Mouse (Mus musculus): Measurements from ENCODE around the gene Ankrd35. TPM values are rescaled to one million over a fixed set of nuclear protein-coding genes. Genes with fewer than 3 reads are reported as not detected.

Ankrd35 gene
- polyA plus RNA-seq, 2 experiments, result 3.7 to 4.2 TPM

- peak; percentile 48; the same call in 1 of the 2 replicates for TF ChIP-seq POLR2A (IDR thresholded peaks at IDR 0.05; ENCODE audit: borderline replicate concordance, extremely low read depth, insufficient read depth, insufficient read length)
- Histone ChIP-seq H3K9ac (ENCODE audit: low read depth, low read length, severe bottlenecking) (peak within 1 kb of the TSS; percentile 93), H3K4me1 (ENCODE audit: control insufficient read depth, insufficient read depth, low read length) (peaks cover 17% of the 10 kb centered on the region), H3K27me3 (ENCODE audit: control insufficient read depth, insufficient read depth, low read length) (no peaks in the 10 kb centered on the region), H3K4me3 (replicated peaks; ENCODE audit: low read length) (peak within 1 kb of the TSS; percentile 94), H3K9me3 (ENCODE audit: control insufficient read depth, low read length) (0 out of 2 replicates have a peak, but pooled peaks cover 3% of the 10 kb centered on the region), H3K36me3 (ENCODE audit: control insufficient read depth, insufficient read depth, low read length) (peaks cover 59% of the 10 kb centered on the region), H3K27ac (replicated peaks; ENCODE audit: low read depth, low read length) (peak within 1 kb of the TSS; percentile 81), H3K4me2 (replicated peaks; ENCODE audit: low read depth, low read length, severe bottlenecking) (peak within 1 kb of the TSS; percentile 65)
- ATAC-seq (ENCODE audit: low FRiP score, low read depth) (peak; percentile 90), DNase-seq (ENCODE audit: low spot score) (peak; percentile 83)
- WGBS, result 3% methylated on average over 48 of the region's 60 CpGs
Measured at GRCm38 (mm10) chr3:96634928-96635879, 34.7 kb upstream of the Ankrd35 start, which contains the start of the genes Pex11b and Gm42957. Gene Pex11b (plus strand): TSS chr3:96635376. Gene Gm42957 (plus strand): TSS chr3:96635474.

DNA sequence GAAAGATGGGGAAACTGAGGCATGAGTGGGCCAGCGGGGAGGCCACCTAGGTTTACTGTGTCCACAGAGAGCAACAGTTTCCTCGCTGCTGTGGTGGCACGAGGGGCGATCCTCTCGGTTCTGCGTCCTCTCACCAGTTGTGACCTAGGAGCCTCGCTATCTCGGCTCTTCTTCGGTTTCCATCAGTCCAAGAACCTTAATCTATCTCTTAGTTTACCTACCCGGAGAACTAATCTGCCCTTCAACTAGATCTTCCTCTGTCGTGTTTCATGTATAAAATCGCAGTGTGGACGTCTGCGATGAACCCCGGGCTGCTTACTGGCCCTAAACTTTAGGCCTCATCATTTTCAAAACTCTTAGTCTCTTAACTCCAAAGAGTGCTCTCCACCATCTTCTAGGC lies 34.0 kb upstream of the Ankrd35 start:
- peak overlapping the region; percentile 94 for H3K4me3 ChIP-seq (replicated peaks; ENCODE audit: low read length)
- H3K4me2 ChIP-seq (replicated peaks; ENCODE audit: low read depth, low read length, severe bottlenecking), result peak overlapping the region; percentile 65
- peak overlapping the region; percentile 81; the same call in 1 of the 2 replicates for H3K27ac ChIP-seq (replicated peaks; ENCODE audit: low read depth, low read length)
- H3K36me3 ChIP-seq (ENCODE audit: control insufficient read depth, insufficient read depth, low read length), result peaks cover 64% of the 10 kb centered on the region
- TF ChIP-seq POLR2A (IDR thresholded peaks at IDR 0.05; ENCODE audit: borderline replicate concordance, extremely low read depth, insufficient read depth, insufficient read length), result no peak
- WGBS, result 10% methylated on average over 15 of the region's 15 CpGs
- H3K9ac ChIP-seq (ENCODE audit: low read depth, low read length, severe bottlenecking), result peak overlapping the region; percentile 93
- ATAC-seq (ENCODE audit: low FRiP score, low read depth), result no peak
- peaks cover 13% of the 10 kb centered on the region for H3K4me1 ChIP-seq (ENCODE audit: control insufficient read depth, insufficient read depth, low read length)
- DNase-seq (ENCODE audit: low spot score), result no peak
- H3K27me3 ChIP-seq (ENCODE audit: control insufficient read depth, insufficient read depth, low read length), result no peaks in the 10 kb centered on the region
- H3K9me3 ChIP-seq (ENCODE audit: control insufficient read depth, low read length), result 0 out of 2 replicates have a peak, but pooled peaks cover 3% of the 10 kb centered on the region

DNA sequence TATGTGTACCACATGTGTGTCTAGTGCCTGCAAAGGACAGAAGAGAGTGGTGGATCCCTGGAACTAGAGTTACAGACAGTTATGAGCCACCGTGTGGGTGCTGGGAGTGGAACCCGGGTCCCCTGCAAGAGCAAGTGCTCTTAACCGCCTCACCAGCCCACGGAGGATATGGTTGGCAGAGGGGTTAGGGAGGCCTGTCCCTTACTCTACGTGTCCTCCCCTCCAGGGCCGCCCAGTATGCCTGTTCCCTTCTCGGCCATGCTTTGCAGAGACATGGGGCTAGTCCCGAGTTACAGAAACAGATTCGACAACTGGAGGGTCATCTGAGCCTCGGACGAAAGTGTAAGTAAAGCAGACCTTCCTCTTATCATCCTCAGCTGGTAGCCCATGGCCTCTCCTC lies 33.5 kb upstream of the Ankrd35 start:
- peak overlapping the region; percentile 94 for H3K4me3 ChIP-seq (replicated peaks; ENCODE audit: low read length)
- no peaks in the 10 kb centered on the region for H3K27me3 ChIP-seq (ENCODE audit: control insufficient read depth, insufficient read depth, low read length)
- H3K9me3 ChIP-seq (ENCODE audit: control insufficient read depth, low read length), result 0 out of 2 replicates have a peak, but pooled peaks cover 3% of the 10 kb centered on the region
- peak overlapping the region; percentile 93 for H3K9ac ChIP-seq (ENCODE audit: low read depth, low read length, severe bottlenecking)
- TF ChIP-seq POLR2A (IDR thresholded peaks at IDR 0.05; ENCODE audit: borderline replicate concordance, extremely low read depth, insufficient read depth, insufficient read length), result no peak
- peak overlapping the region; percentile 65 for H3K4me2 ChIP-seq (replicated peaks; ENCODE audit: low read depth, low read length, severe bottlenecking)
- peaks cover 64% of the 10 kb centered on the region for H3K36me3 ChIP-seq (ENCODE audit: control insufficient read depth, insufficient read depth, low read length)
- H3K4me1 ChIP-seq (ENCODE audit: control insufficient read depth, insufficient read depth, low read length), result peaks cover 13% of the 10 kb centered on the region
- no peak overlapping the region for H3K27ac ChIP-seq (replicated peaks; ENCODE audit: low read depth, low read length)
- DNase-seq (ENCODE audit: low spot score) (no peak), ATAC-seq (ENCODE audit: low FRiP score, low read depth) (no peak)
- 60% methylated on average over 11 of the region's 11 CpGs for WGBS

GRCm38 (mm10) chr3:96639219-96639618 lies 30.7 kb upstream of the Ankrd35 start:
- peaks cover 13% of the 10 kb centered on the region for H3K4me1 ChIP-seq (ENCODE audit: control insufficient read depth, insufficient read depth, low read length)
- ATAC-seq (ENCODE audit: low FRiP score, low read depth), result no peak
- H3K9me3 ChIP-seq (ENCODE audit: control insufficient read depth, low read length), result 0 out of 2 replicates have a peak, but pooled peaks cover 3% of the 10 kb centered on the region
- no peak overlapping the region for H3K4me3 ChIP-seq (replicated peaks; ENCODE audit: low read length)
- no peak for TF ChIP-seq POLR2A (IDR thresholded peaks at IDR 0.05; ENCODE audit: borderline replicate concordance, extremely low read depth, insufficient read depth, insufficient read length)
- no peak for DNase-seq (ENCODE audit: low spot score)
- H3K27me3 ChIP-seq (ENCODE audit: control insufficient read depth, insufficient read depth, low read length), result no peaks in the 10 kb centered on the region
- H3K36me3 ChIP-seq (ENCODE audit: control insufficient read depth, insufficient read depth, low read length), result peaks cover 62% of the 10 kb centered on the region
- H3K27ac ChIP-seq (replicated peaks; ENCODE audit: low read depth, low read length), result no peak overlapping the region
- no peak overlapping the region for H3K4me2 ChIP-seq (replicated peaks; ENCODE audit: low read depth, low read length, severe bottlenecking)
- WGBS, result 87% methylated on average over 1 of the region's 1 CpGs
- no peak overlapping the region for H3K9ac ChIP-seq (ENCODE audit: low read depth, low read length, severe bottlenecking)

GRCm38 (mm10) chr3:96645018-96645649 lies 24.8 kb upstream of the Ankrd35 start, which contains the start of gene Itga10:
Gene Itga10 (plus strand): TSS chr3:96645584.
- ATAC-seq (ENCODE audit: low FRiP score, low read depth), result peak; percentile 72
- Histone ChIP-seq H3K27ac (replicated peaks; ENCODE audit: low read depth, low read length) (no peak within 1 kb of the TSS), H3K4me2 (replicated peaks; ENCODE audit: low read depth, low read length, severe bottlenecking) (peak within 1 kb of the TSS; percentile 10; the same call in 1 of the 2 replicates)

More at GRCm38 (mm10) chr3:96645018-96645649, 24.8 kb upstream of the Ankrd35 start, which contains the start of gene Itga10:
- TF ChIP-seq POLR2A (IDR thresholded peaks at IDR 0.05; ENCODE audit: borderline replicate concordance, extremely low read depth, insufficient read depth, insufficient read length), result no peak
- WGBS, result 65% methylated on average over 7 of the region's 7 CpGs
- DNase-seq (ENCODE audit: low spot score), result peak; percentile 63
- Histone ChIP-seq H3K4me3 (replicated peaks; ENCODE audit: low read length) (peak within 1 kb of the TSS; percentile 15), H3K27me3 (ENCODE audit: control insufficient read depth, insufficient read depth, low read length) (no peaks in the 10 kb centered on the region), H3K9ac (ENCODE audit: low read depth, low read length, severe bottlenecking) (no peak within 1 kb of the TSS), H3K4me1 (ENCODE audit: control insufficient read depth, insufficient read depth, low read length) (0 out of 2 replicates have a peak, but pooled peaks cover 5% of the 10 kb centered on the region), H3K36me3 (ENCODE audit: control insufficient read depth, insufficient read depth, low read length) (peaks cover 46% of the 10 kb centered on the region), H3K9me3 (ENCODE audit: control insufficient read depth, low read length) (no peaks in the 10 kb centered on the region)
